Mouse (Mus musculus): ENCODE data around the gene Ubl7.

DNA sequence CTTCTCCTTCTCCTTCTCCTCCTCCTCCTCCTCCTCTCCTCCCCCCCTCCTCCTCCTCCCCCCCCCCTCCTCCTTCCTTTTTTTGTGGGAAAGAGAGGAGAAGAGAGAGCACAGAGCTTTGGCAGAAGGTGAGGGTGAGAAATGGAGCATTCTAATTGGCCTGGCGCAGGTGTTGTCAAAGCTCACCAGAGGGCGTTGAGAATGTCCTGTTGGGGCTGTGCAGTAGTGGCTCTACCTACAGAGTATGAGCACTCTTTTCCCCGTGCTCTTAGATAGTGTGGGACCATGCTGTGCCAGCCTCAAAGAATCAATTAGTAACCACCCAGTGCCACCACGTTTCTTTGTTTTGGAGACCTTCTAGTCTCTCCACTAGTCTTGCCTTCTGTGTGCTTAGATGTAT is 30.5 kb upstream of the Ubl7 start:
- TF ChIP-seq CTCF (IDR thresholded peaks at IDR 0.05; ENCODE audit: control insufficient read depth, insufficient read depth, insufficient replicate concordance, low read depth, low read length) (no peak), POLR2A (IDR thresholded peaks at IDR 0.05; ENCODE audit: control insufficient read depth, low read depth, low read length) (no peak)

Data from testis, adult 2 months (tissue).